Mouse (Mus musculus) ovary, postnatal 36 days (tissue): ENCODE data around the gene Fgfr2.

Experiments used
- DNase-seq: peaks from one replicate; pipeline ENCODE4 v3.0.0; 2022; ENCODE audit warnings: low spot score, mixed read lengths

Gene Fgfr2

DNA sequence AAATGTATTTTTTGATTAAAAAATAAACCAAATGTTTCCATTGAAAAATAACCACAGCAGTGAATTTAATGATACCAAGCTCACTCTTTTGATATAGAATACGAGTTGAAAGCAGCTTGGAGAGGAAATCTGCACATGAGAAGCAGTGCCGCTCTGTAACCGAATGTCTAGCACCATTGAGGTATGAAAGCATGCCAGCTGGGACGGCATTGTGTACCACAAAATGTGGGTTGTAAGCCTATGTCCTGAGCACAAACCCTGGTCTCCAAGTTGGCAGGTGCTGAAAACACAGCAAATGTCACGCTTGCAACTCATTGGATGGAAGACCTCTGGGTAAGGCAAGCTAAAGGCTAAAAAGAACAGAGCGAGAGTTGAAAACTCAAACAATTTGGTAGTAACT is 306.1 kb downstream of the Fgfr2 start:
- no peak for DNase-seq

DNA sequence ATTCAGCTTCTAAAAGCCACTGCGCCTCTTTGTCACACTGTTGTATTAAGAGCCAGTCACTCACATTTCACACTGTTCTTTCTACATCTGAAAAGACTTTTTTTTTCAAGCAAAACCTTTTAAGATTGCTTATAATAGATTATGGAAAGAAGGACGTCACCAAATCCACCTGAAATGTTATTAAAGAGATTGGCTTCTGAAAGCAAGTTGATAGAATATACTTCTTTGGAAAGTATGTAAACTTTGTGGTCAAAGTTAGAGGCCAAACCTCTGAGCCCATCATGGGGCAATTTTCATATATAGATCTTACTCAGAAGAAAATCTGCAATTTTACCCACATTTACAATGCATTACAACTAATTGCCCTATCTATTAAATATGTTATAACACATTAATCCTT is 306.6 kb downstream of the Fgfr2 start:
- DNase-seq, result no peak

DNA sequence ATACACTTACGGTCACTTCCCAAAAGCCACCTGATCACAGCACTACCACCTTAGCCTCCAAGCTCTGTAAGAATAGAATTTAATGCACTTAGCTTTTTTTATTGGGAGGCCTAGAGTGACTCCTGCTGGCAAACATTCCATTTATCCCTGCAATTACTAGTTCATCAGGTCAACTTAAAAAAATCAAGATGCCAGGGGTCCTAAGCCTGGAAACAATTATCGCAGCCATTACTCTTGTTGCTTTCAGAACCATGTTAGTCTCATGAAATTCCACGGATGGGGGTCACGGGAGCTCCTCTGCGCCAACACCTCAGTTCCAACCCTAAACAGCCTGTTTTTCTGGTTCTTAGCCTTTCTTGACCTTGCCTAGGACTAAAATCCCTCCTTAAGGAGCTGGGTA is 308.1 kb downstream of the Fgfr2 start:
- no peak for DNase-seq

DNA sequence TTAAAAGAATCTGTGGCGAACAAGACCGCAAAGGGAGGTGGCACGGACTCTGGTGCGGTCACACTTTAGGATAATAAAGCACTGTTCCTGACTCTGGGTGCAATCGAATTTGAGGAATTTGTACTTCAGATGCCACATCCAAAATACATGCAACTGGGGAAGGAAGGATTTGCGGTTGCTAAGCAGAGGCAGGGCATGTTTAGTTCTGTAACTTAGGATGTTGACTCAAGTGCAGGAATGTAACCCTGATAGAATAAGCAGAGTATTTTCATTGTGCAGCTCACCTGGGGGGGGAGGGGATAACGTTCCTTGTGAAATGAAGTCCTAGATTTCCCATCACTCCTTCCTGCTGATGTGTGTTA is 309.1 kb downstream of the Fgfr2 start:
- DNase-seq, result no peak

DNA sequence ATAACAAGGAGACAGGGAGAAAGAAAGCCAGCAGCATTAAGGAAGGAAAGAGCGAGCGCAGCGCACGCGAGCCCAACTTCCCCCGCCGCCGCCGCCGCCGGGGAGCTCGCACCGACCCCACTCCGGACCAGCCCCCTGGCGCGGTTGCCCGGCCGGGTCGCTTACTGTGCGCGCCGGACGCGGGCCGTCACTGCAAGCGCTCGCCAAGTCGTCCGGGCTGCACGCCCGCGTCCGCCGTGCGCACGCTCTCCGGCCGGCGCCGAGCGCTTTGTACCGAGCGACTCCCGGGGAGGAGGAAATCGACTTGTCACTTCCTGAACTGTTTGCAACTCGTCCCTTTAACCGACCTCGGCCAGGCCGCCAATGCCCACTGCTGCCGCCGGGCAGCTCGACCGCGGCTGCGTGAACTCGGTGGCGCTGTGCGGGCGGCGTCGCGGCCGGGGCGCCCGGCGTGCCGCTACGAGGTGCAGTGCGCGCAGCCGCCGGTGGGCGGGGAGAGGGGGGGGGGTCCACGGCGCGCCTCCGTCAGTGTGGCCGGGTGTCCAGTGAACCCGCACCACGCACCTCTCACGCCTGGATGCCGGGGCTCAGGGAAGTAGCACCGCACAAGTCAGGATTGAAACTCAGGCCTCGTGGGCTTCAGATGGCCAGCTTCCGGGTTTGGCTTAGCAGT is 309.6 kb downstream of the Fgfr2 start, which contains the start of gene Fam53b:
Fam53b (minus strand) TSS at position 471 of the 673 bp plus-strand sequence.
- peak; percentile 77 for DNase-seq

DNA sequence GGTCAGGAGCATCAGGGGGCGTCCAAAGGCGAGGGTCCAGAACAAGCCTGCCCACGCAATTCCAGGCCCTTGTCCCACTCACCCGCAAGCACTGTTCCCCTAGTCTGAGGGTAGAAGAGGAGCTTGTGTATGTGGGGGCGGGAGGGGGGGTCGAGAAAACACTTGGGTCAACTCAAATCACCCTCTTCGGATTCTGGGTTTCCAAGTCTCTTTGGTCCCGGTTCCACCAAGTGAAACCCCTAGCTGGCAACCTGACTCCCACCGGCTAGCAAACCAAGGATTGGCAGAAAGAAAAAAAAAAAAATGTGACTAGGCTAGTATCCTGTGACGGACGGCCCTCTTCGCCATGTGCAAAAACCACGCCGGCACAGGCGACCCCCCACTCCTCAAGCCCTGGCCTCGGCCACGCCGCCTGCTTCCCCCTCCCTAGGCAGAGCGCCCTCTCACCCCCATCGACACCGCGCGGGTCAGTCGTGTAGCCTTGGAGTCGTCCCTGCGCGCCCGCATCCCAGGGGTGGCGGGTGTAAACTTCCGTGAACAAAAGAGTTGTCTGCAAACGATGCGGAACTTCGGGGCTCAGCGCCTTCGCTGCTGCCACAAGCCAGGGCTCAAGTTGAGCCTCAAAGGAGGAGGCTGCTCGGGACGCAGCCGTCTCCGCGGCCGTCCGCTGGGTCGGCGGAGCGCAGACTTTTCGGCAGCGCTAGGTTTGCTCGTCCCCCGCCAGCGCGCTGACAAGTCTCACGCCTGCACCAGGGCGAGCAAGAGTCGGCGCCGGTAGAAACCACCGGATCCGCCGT is 310.3 kb downstream of the Fgfr2 start:
- DNase-seq, result peak; percentile 65

DNA sequence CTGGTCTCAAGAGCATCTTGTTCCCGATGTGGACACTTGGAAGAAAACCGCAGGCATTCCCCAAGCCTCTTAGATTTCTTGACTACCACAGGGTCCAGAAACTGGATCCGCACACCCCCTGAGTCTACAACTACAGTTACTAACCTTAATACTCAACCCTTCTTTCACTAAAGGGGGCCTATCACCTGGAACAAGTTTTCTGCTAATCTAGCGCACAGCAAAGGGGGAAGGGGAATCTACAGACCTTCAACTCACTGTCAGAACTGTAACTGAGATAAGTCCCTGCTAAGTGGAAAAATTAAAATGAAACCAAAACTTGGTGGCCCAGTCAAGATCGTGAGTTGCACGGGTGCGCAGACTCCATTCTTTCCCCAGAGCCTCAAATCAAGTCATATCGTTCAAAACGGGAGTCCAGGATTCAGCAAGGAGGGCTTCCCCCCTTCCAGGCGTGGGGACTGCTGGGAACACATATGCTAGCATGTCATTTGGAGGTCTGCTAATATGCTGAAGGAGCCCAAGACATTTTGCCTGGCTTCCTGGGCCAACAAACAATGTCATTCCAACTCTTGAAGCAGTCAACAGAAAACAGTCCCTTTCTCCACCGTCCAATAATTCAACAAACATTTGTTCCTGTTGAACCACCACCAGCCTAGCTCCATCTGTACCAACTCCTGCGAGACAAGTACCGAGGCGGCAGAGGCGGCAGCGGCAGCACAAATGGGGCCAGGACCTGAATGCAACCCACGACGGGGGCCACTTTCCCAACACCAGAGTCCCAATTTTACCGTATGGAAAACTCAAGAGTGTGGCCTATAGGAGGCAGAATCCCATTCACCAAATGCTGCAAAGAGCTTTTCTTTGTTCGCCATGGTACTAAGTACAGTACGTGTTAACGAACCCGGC is 311.2 kb downstream of the Fgfr2 start:
- peak; percentile 30 for DNase-seq

DNA sequence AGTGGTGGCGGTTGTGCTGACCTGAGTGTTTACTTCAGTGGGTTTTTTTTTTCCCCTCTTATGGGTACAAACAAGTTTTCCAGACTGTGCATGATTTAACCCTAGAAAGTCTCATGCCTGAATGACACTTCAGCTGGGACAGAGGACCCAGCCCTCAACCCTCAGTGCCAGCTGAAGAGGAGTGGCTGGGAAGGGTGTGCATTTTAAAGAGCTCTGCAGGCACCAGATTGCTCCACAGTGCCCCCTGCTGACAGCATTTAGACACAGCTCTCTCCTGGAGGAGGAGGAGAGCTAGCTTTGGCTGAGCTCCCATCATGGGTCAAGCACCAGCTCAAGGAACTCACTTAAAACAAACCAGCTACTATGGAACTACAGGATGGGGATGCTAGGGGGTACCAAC is 312.3 kb downstream of the Fgfr2 start:
- peak; percentile 88 for DNase-seq

DNA sequence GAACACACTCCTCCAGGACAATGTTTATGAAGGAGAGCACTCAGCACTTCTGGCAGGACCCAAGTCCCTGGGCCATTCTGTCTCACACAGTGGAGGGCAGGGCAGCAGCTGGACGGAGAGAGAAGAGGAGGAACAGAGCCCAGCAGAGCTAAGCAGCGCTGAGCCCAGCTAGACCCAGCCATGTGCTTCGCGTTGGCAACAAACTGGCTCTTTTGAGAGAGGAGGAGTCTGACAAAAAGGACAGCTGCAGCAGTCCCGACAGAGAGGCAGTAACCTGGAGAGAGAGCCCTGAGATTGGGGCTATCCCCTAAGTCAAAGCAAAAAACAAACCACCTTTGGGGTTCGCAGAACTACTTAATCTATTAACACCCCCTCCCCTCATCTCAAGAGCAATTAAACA is 312.8 kb downstream of the Fgfr2 start:
- DNase-seq, result peak; percentile 54

DNA sequence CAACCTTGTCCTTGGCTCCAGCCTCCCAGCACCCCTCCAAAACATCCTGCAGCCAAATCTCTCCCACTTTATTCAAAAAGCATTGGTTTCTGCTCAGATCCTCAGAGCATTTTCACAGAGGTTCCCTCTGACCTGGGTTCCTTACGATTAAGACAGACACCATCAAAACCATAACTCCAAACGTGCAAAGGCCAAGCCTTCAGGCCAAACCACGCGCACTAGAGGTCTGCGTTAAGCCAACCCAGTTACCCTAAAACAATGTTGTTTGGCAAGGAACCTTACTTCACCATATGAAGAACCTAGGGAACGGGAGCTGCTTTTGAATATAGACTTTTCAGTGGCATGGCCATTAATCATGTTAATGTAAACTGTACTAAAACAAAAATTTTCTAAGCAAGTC is 313.4 kb downstream of the Fgfr2 start:
- DNase-seq, result no peak

DNA sequence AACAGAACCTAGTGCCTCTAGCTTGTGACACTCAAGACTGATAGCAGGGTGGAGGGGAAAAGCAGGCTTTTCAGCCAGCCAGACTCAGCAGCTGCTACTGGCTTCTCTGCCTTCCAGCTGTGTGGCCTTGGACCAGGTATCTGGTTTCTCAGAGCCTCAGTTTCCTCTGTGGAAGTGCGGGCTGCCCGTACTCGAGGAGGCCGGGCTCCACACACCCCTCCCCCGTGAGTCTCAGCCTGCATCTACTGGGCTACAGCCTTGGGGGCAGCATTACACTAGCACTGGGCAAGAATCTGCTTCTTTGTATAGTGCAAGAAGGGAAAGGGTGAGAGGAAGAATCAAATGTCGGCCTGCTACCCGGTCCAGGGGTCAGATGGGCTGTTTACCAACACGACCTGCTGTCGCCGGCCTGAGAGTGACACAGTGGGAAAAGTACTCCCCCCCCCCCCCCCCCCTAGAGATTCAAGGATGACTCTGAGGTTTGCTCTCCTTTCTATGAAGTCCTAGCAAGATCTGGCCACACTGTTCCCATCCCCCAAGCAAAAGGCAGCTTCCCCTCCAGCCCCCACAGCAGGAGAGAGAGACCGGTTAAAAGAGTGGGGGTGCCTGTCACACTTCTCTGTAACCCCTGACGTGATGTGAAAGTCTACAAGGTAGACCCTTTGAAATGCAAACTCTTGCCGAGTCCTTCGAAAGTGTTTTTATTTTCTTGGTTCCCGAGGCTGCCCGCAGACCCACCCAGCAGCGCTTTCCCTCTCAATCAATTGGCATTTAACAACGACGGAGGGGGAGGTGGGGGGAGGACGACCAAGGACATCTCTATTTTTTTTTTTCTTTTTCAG is 314.1 kb downstream of the Fgfr2 start:
- DNase-seq, result peak; percentile 48

DNA sequence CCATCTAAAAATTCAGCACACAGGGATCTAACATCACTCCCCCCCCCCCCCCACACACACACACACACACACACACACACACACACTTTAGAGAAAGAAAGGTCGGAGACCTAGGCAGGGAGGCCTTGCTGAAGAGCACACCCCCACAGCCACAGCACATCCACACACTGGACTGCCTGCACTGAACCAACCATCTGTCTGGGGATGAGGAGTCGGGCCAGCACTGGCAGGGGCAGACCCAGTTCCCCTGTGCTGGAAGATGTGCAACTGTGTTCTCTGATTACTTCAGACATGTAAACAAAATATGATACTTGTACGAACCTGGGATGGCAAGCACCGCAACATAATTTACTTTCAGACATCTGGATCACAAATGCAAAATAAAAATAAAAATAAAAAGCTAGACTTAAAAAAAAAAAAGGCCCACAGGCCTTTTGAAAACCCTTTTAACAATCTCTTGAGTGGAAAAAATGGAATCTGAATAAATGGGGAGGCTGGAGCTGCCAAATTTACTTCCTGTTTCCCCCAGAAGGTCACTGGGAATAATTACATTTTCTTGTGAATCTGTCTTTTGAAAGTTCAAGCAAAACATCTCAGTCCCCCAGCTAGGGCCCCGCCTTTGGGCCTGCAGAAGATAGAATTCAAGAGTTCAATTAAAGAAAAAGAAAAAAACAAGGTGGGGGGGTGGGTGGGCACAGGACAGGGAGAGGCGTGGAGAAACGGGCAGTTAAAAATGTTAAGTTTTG is 314.9 kb downstream of the Fgfr2 start:
- DNase-seq, result no peak

DNA sequence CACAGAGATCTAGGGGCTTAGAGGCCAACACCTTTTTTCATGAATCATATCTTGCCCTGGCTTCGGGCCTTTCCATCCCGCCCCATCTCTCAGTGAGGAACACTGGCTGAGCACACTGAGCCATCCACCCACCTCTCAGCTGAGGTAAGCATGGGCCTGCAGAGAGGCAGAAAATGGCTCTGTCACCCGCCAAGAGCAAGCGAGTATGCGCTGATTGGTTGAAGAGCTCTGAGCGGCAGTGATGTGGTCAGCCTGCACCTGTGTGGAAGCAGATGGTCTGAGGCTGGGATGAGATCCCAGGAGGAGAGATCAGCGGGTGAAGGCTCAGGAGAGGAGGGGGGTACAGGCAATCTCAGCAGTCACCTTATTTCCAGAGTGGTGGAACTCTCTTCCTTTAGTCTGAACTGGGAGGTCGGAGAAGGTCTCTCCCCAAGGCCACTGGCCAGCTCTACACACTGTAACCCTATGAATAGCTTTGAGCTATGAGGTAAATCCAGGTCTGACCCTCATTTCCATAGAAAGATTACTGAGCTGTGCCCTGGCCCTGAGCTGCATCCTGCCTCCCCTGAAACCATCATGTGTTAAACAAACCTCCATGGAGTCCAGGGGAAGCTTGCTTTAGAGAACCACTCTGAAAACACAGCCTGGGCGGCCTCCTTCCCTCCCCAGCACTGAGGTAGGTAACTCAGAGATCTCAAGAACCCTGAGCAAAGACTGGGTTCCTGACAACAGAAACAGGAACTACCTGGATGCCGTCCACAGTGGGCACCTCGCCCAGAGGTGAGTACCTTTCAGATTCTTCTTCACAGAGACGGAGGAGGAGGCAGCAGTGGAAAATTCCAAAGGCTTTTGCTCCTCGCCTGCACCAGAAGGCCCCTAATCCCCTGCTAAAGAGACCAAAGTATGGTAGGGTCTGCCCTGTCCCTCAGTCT is 316.0 kb downstream of the Fgfr2 start:
- peak; percentile 55 for DNase-seq

DNA sequence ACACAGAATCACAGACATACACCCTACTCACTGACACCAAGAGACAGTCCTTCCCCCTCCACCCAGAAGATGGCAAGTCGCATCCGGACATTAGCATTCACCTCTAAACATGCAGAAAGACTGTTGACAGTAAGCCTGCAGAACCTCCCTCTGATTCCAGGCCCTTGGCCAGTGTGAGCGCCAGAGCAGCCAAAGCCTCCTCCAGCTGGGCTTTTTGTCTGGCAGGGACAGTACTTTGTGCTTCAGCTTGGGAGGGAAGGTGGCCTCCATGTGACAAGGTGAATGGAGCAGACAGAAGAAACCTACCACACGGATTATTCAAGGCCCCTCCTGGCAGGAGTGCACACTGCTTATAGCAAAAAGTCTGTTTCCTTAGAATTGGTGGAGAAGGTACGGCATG is 316.9 kb downstream of the Fgfr2 start:
- DNase-seq, result peak; percentile 47

DNA sequence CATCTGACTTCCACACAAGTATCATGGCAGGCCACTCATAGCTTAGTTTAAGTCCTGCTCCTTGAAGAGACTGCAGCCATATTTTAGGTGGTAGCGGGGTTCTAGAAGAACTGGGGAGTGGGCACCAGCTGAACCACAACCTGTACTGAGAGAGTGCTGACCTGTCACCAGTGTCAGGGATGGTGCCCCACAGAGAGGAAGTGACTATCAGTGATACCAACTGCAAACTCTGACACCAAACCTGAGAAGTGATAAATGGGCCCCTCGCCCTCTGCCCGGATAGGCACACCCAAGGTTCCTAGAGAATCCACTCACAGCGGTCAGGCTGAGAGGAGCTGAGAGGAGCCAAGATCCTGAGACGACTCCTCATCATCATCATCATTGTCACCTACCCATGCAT is 318.2 kb downstream of the Fgfr2 start:
- no peak for DNase-seq

DNA sequence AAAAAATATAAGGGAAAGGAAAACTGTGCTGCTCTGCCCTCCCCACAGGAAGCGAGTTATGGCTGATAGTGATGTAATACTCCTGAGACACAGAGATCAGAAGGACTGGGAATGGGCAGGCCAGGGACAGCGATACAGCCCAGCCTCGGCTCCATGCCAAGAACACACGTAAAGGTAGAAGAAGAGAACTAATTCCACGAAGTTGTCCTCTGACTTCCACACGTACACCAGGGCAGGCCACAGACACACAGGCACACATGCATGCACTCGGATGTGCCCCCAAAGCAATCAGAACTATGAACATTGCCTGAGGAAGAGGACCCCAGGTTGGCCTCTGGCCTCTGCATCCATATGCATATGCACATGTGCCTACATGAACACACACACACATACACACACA is 318.7 kb downstream of the Fgfr2 start:
- DNase-seq, result no peak

DNA sequence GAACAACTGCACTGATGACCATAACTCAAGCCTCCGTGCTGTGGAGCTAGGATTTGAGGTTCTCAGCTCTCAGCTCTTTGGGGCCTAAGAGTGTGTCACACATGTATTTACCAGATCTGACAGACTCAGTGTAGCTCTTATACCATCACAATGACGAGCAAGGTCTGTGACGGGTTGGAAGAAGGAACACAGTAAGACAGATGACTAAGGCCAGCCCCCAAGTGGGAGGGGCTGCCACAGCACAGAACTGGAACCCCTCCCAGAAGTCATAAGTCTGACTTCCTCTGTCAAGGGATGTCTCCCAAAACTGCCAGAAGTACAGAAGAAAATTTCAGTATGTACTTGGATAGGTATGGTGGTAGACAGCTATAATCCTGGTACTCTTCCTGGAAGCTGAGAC is 319.2 kb downstream of the Fgfr2 start:
- no peak for DNase-seq

DNA sequence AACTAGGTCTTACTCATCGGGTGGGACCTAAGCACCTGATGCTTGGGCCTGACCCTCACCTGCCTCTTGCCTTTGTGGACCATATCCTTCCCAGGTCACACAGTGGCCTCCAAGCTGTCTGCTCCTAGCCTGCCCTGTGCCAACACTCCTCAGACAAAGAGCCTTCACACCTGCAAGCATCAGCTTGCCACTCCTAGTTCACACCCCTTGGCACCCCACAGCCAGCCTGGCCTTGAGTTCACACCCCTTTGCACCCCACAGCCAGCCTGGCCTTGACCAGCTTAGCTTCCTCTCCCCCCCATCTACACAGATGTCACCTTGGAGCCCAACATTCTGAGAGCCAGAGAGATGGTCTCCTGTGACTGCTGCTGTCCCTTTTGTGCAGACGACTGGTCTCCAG is 319.8 kb downstream of the Fgfr2 start:
- no peak for DNase-seq

DNA sequence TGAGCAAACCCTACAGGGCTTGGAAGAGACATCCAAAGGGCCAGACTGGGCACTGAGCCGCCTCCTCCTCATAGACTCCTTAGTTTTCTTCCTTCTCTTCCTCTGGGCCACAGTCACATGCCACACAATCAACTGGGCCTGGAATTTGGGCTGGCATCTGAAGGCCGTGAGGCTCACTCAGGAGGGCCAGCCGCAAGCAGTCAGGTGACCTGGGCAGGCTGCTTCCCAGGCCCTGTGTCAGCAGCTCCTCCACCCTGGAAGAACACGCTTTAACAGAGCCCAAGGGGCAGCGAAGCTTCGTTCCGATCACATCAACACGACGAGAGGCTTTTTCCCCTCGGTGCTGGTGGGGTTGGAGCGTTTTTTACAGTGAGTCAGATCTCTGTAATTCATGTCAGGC is 320.5 kb downstream of the Fgfr2 start:
- no peak for DNase-seq

DNA sequence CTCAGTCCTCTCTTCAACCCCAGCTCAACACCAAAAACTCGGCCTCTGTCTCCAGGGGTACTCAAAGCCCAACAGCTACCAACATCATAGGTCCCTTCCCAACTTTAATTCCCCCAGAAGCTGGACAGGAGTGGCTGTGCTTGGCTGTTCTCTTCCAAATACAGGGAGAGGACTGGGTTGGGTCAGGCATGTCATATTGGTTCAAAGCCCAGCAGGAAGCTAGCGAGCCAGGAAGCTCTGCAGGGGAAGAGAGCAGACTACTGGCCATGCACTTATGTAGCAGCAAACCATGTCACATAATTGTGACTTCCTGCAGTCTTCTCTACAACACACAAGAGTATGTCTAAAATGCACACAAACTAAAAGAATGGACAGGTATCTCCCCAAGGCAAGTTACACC is 321.1 kb downstream of the Fgfr2 start:
- DNase-seq, result no peak
